Mouse (Mus musculus) CD4-positive, CD25-positive, alpha-beta regulatory T cell, adult 4 months (primary cell): ENCODE data around the gene Cdk5. TPM values are rescaled to one million over a fixed set of nuclear protein-coding genes. Genes with fewer than 3 reads are reported as not detected.
A peak's percentile ranks its signal among the peaks of the same experiment; 100 is the strongest.
"Not testable (repeated sequence)": the region's sequence is repeated elsewhere in the genome, so short reads cannot be mapped to it uniquely, and the experiment has no call there.

Experiments
- ATAC-seq: one replicate; pipeline ENCODE4 v1.8.0; 2017
- polyA plus RNA-seq, 2 experiments: library from polyadenylated mRNA; unstranded; fragments of 100-300 nt; shearing (Covaris generic); gene quantifications; one replicate each; pipeline ENCODE4 v1.2.1; 2017

Cdk5 gene
- polyA plus RNA-seq, 2 experiments from 2014 or later: 53.8 to 61.7 TPM

DNA sequence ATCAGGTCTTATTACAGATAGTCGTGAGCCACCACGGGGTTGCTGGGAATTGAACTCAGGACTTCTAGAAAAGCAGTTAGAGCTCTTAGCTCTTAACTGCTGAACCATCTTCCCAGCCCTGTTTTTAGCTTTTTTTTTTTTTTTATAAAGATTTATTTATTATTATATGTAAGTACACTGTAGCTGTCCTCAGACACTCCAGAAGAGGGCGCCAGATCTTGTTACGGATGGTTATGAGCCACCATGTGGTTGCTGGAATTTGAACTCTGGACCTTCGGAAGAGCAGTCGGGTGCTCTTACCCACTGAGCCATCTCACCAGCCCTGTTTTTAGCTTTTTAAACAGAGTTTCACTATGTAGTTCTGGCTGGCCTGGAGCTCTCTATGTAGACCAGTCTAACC, 27.1 kb downstream of the Cdk5 start:
- ATAC-seq: not testable (repeated sequence)

DNA sequence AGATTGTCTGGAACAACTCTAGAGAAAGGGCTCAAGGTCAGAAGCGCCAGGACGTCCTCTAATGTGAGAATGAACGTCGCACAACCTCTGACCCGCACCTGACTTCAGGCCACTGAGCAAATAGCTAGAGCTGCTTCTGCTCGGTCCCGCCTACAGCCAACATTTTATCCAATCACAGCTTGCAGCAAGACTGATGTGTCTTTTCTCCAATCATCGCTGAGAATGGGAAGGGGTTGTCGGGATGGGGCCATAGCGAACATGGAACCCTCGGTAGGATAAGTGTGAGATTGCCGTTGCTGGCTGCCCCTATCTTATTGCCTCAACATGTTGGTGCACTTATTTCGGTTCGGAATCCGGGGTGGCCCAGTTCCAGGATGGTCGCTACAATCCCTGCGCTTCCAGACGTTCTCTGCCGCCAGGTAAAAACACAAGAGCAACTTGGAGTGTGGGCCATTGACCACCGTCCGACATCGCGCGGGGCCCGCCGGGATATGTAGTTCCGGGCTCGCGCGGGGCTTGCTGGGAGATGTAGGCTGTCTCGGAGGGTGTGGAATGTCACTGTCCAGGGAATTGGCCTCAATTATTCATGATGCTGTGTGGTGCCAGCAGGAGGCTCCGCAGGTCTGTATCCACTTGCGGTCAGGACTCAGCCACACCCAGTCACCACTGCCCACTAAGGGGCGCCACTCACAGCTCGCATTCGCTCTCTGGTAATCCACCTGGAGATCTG, 29.0 kb downstream of the Cdk5 start:
- ATAC-seq: peak; percentile 88

DNA sequence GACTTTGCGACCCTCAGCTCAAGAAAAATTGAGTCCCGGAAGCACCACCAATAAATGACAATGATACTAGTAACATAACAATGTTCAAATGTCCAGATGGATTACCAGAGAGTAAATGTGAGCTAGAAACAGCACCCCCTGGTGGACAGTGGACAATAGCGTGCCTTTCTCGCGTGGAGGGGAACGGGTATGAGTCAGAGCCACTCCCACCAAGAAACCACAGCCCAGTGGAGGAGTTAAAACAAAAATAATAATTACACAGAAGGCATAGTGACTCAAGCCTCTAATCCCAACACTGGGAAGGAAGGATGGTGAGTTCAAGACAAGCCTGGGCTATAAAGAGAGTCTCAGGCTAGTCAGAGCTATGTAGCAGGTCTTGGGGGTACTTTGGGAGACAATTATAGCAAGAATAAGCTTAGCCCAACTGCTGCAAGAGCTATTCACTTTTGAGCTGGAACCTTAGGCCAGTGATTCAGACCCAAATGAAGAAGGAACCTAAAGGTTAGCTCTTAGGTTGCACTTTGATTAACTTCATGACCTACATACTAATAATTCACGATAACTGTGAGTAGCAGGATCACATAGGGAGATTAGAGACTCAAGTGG, 29.8 kb downstream of the Cdk5 start, which contains the start of gene Abcb8:
TSS of gene Abcb8 (plus strand) at position 272 of the 606 bp plus-strand sequence.
- peak; percentile 58 for ATAC-seq

DNA sequence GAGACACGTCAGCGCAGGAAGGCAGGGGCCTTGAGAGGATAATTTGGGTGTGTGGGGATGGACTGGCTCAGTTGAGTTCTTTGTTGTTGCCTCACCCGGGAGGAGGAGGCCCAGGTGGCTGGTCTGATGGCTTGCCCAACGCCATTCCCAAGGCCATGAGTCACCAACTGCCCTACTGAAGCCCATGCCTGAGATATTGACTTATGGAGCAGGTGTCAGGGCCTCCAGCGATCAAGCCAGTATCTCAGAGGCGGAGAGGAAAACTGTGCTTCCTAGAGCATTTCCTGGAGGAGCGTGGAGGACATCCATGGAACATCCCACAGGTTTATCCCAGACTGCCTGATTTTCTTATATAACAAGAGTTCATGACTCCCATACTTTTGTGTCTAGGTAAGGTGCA, 30.6 kb downstream of the Cdk5 start:
- no peak for ATAC-seq

DNA sequence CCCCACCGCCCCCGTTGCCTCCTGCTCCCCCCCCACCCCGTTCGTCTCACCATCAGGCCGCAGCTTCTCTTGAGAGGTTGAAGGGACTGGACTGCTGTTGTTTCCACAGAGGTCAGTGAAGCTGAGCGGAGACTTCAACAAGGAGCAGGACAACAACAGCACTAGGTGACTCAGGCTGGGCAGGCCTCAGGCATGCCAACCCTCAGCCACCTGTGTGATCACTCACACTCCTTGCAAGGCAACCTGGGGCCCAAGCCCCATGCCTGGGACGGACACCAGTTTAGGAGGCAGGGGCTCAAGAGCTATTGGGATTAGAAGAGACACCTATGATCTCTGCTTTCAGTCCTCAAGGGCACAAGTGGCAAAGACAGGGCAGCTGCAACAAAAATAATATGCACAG, 31.5 kb downstream of the Cdk5 start, which contains the start of gene Atg9b:
TSS of gene Atg9b (minus strand) at position 280 of the 400 bp plus-strand sequence.
- no peak for ATAC-seq

DNA sequence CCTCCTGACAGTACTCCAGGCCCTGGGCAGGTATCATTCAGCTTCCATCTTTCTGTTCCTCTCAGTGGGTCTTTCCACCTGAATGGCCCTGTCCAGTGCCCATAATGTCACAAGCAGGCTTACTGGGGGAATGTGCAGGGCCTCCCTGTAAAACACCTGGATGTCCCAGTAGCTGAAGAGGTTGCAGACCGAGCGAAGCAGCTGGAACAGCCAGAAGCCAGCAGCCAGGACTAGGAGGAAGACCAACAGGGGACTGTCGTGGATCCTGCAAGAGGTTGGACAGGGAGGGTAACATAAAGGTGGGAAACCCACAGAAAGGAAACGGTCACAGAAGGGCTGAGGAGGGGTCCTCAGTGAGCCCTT, 33.7 kb downstream of the Cdk5 start:
- no peak for ATAC-seq

DNA sequence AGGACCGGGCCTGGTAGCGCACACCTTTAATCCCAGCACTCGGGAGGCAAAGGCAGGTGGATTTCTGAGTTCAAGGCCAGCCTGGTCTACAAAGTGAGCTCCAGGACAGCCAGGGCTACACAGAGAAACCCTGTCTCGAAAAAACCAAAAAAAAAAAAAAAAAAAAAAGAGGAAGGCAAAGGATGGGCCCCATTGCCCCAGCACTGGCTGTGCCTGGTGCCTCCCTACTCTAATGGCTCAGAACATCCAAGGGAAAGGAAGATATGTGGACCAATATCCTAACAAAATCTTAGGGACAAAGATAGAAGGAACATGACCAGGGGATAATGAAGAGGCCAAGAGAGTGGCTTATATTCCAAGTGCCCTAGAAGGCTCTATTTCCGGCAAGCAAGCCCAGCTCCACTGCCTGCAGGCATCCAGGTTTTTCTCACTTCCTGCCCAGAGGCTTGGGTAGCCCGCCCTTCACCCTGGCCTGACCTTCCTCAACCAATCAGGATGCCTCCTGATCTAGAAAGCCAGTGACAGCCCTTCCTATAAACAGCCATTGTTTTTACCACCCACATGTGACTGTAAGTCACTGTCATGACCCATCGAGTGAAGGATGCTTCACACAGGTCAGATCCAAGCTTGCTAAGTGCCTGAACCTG, 34.2 kb downstream of the Cdk5 start:
- ATAC-seq: peak; percentile 41

DNA sequence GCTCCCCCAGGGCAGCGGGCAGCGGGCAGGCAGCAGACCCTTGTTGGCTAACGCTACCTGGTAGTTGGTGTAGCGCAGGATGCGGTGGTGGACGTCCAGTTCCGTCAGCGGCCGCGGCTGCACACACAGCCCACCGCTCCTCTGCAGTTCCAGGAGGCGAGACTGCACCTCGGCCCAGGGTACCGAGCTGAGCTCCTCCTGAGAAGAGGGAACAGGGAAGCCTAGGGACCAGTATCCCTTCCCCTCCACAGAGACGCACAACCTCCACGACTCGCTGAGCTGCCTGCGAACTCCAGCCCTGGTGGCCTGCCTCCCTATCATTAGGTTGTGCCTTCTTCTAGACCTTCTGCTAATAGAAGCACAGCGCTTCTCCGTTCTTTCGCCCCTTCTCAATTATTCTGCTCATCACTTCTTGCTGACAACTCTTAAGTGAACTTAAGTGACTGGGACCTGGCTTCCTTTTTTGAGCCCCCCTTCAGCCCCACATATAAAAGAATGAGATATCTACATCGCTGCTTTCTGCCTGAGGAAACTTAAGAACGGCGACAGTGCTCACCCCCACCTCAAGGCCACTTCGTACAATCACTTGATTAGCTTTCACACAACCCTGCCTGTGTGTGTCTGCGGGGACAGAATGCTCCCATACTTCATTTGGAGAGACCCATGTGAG, 34.9 kb downstream of the Cdk5 start:
- ATAC-seq: no peak

DNA sequence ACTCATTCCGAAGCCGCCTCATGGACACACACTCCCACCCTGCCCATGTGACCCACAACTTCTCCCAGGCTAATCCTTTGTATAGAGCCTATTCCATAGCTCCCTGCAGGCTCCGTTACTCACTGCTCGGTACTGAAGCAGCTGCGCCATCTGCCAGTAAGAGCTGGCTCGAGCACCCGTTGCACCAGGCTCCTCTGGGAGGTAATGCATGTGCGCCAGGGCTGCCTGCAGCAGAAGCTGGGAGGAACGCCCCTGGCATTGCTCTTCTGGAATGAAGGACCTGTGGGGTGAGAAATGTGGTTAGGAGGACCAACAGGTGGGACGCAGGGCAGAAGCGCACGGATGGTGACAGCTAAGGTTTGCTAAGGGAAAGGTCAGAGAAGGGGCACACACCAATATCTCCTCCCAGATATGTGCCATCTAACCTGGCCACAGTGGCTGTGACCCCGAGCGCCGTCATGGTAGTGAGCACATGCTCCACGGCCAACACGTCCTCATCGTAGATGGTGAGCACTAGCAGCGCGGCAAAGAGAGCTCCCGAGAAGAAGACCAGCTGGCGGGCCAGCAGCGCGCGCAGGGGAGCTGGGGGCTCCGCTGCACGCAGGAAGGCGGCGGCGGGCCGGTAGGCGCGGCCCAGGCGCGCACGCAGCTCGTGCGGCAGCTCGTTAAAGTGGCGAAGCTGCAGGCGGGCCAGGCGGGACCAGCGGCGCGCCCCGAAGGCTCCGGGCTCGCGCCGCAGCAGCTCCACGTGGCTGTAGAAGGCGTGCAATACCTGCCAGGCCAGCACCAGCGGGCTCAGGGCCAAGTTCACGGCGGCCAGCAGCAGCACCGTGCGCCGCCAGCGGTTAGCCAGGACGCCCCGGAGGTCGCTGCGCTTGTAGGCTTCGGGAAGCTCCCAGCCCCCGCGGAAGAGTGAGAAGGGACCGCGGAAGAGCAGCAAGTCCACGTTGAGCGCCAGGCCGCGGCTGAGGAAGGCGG, 35.8 kb downstream of the Cdk5 start:
- peak; percentile 19 for ATAC-seq

DNA sequence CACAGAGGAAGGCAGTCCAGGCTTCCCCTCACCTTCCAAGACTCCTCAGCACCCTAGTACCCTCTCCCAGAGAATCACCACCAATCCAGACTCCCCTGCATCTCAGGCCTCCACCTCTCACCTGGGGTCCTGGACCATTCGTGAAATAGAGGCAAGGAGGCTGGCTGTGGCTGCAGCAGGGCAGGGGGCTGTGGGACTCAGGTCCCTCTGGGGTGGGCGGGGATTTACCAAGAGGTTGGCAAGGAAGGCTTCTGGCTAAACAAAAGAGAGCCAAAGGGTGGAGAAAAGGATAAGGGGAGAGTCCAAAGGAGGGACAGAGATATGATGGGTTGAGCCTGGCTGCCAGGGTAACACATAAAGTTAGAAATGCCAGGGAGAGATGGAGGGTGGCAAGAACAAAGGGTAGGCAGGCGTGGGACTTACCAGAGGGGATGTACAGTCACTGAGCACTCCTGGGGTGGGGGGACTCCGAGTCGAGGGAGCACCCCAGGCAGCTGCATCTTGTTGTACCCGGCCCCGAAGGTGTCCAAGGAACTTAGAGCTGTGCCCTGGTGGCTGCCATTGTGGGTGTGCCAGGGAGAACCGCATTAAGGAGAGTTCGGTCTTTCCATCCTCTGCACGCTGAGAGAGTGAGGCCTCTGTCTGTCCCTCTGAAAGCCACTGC, 37.3 kb downstream of the Cdk5 start:
- no peak for ATAC-seq

DNA sequence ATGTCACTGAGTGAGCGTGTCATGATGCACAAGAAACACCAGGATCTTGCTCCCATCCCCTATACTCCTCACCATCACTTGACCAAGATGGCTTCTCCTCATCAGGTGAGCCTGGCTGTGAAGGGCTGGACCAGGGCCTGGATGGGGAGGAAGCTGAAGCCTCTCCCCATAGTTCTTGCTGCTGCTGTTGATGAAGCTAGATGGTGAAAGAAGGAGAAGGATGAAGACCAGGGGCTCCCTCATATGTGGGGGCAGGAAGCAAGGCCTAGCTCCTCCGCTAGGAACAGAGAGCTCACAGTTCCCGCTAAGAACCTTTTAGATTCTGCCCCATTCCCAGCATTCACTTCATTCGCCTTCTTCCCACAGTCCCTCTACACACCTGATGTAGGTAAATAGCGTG, 38.0 kb downstream of the Cdk5 start:
- no peak for ATAC-seq

DNA sequence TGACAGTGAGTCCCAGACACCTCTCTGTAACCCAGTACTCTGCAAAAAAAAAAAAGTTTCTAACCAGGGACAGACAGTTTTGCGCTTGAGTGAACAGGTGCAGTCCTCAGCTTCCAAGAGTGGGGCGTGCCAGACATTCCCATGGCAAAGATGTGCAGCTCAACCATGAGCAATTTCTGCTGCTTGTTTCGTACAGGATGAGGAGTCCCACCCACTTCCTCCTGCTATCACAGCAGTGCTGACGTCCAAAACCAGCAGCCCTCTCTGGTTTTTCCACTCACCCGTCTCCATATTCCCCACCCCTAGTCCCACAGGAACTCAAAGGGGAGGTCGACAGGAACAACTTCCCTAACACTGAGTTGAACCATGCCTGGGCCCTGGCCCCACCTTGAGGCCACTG, 38.9 kb downstream of the Cdk5 start:
- ATAC-seq: peak; percentile 43

DNA sequence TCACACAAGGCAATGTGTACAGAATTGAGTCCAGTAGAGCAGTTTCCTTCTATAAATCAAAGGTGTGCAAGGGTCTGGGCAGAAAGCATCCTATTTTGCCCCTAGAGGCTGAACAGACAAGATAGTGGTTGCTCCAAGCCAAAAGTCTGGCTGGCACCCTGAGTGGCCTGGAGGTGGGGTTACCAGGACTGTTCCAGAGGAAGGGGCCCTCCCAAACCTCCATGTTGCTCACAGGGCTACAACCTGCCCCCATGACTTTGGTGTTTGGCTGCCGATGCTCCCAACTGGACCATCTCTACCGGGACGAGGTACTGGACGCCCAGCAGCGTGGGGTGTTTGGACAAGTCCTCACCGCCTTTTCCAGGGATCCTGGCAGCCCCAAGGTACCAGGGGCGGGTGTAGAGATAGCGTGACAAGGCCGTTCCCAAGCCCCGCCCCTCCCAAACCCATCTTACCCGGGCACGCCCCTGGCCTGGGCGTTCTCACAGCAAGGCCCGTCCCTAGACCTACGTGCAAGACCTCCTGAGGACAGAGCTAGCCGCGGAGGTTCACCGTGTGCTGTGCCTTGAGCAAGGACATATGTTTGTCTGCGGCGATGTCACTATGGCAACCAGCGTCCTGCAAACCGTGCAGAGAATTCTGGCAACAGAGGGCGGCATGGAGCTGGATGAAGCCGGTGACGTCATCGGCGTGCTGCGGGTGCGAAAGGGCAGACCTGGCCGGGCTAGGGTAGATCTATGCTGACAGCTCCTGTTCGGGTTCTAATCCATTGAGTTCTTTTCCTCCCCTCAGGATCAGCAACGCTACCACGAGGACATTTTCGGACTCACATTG, 40.1 kb downstream of the Cdk5 start:
- ATAC-seq: peak; percentile 85

DNA sequence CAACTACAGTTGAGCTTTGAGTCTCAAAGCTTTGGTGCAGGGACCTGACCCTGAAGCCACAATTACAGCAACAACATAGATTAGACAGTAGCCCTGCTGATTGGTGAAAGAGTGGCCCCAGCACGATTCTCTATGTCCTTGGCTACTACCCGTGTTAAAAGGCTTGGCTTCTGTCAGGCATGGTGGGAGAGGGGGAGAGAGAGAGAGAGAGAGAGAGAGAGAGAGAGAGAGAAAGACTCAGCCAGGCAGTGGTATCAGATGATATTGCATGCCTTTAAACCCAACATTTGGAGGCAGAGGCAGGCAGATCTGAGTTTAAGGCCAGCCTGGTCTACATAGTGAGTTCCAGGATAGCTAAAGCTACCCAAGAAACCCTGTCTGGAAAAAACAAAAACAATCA, 41.3 kb downstream of the Cdk5 start:
- ATAC-seq: no peak

DNA sequence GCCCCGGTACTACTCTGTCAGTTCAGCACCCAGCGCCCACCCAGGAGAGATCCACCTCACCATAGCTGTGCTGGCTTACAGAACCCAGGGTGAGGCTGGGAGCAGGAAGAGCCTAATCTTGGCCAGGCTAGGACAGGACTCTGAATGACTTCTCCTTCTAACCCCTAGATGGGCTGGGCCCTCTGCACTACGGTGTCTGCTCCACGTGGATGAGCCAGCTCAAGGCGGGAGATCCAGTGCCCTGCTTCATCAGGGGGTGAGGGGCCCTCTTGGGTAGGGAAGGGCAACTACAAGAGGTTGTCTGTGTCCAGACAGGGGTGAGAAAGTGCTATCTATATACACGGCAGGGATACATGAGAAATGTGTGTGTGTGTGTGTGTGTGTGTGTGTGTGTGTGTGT, 41.8 kb downstream of the Cdk5 start:
- ATAC-seq: no peak

DNA sequence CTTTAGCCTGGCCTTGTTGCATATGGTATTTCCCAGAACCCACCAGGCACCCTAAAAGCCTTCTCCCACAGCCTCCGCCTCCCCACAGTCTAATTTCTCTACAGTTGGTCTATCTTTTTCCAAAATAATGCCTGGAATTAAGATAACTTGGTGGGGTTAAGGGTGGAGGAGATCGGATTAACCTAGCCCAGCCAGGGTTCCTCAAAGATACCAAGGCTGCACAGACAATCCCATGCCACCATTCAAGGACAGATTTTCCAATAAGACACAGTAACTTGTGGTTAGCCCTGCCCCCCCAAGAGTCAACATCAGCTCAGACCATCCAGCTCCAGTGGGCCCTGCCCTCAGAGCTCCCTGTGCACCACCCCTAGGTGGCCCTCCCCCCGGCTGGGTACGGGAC, 42.8 kb downstream of the Cdk5 start:
- ATAC-seq: no peak

DNA sequence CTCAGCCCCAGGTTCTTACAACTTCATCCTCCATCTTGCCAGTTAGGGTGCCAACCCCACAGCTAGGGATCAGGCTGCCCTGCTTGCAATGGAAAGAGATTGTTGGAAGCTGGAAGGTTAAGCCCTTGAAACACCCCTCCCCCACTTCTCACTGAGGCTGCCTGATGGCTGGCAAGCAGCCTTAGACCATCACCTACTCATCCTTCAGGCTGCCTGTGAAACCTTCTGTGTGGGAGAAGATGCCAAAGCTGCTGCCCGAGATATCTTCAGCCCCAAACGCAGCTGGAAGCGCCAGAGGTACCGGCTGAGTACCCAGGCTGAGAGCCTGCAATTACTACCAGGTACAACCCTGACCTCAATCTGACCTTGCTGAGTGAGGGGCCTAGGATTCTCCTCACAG, 43.8 kb downstream of the Cdk5 start:
- no peak for ATAC-seq

DNA sequence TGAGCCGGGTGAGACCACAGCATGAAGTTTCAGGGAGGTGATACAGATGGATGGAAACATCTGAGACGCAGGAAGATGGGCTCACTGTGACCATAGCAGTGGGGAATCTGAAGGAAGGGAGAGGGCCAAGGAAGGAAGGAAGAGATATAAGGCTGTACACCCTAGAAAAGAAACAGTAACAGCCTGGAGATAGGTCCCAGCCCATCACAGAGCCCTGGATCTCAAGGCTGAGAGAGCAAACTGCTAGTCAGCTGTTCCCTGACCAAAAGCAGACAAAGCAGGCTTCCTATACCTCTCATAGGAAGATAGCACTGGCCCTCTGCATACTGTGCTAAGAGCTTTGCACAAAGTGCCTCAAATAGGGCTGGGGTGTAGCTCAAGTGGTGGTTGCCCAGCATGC, 44.6 kb downstream of the Cdk5 start:
- no peak for ATAC-seq

DNA sequence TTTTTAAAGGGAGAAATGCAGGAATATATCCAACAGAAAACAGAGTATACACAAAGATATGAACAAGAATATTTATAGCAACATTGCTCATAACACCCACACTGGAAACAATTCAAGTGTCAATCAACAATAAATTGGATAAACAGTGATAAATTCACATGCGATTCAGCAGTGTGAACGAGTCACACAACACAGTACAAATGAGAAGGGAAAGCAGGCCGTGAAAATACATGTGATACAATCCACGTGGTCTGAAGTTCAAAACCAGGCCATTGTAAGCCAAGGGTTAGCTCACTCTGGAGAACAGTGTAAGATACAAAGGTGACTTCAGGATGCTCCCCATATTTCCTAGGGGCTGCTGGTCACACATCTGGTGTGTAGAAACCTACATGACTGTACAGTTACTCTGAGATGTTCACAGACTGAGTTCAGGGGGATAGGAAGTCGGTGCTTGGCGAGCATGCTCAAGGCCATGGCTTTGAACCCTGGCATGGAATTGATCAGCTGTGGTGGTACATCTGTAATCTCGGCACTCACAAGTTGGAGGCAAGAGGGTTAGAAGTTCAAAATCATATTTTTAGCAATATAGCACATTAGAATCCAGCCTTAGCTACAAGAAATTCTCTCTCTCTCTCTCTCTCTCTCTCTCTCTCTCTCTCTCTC, 48.5 kb downstream of the Cdk5 start:
- no peak for ATAC-seq

DNA sequence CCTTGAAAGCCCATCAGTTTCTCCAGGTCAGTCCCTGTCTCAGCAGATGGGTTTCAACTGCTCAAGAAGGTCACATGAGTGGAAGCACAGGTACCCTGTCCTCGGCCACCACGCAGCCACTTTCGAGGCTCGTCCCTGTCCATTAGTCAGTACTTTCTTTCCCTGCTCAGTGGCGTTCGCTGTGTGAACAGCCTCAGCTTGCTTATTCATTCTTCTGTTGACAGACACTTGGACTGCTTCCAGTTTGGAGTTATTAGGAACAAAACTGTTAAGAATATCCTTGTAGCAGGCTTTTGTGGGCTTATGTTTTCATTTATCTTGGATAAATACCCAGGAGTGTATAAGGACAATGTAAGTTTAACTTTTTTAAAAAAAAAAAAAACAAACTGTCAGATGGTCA, 49.1 kb downstream of the Cdk5 start:
- no peak for ATAC-seq
